Mouse (Mus musculus) liver, postnatal 0 days (tissue): ENCODE data around the gene Lin52. TPM values are rescaled to one million over a fixed set of nuclear protein-coding genes. Genes with fewer than 3 reads are reported as not detected.

Experiments
- ATAC-seq: fragments of 200-750 bp; cut with Nextera tagmentation; 2 replicates; pipeline ENCODE4 v1.8.0; 2017; ENCODE audit warnings: mild to moderate bottlenecking, moderate library complexity
- DNase-seq: peaks from one replicate; pipeline ENCODE4 v3.0.0-alpha.2; 2016
- H3K27ac ChIP-seq: fragments of 300-500 bp; sonication (generic); 2 replicates; pipeline ENCODE4 v1.5.1; 2014; ENCODE audit warnings: antibody characterized with exemption, moderate library complexity, mild to moderate bottlenecking, low read depth
- H3K27me3 ChIP-seq: fragments of 300-500 bp; sonication (generic); 2 replicates; pipeline ENCODE4 v1.6.1; 2014; ENCODE audit warnings: low read length, control low read depth, mixed read lengths; ENCODE audit not compliant: insufficient read depth
- H3K36me3 ChIP-seq: fragments of 300-500 bp; sonication (generic); replicated peaks from 2 replicates; pipeline ENCODE4 v1.6.1; 2014; ENCODE audit warnings: mild to moderate bottlenecking, control low read depth, low read length, moderate library complexity, mixed read lengths; ENCODE audit not compliant: insufficient read depth
- H3K4me1 ChIP-seq: fragments of 300-500 bp; sonication (generic); 2 replicates; pipeline ENCODE4 v1.6.1; 2014; ENCODE audit warnings: antibody characterized with exemption, mild to moderate bottlenecking, control low read depth; ENCODE audit not compliant: insufficient read depth
- H3K4me2 ChIP-seq: fragments of 300-500 bp; sonication (generic); 2 replicates; pipeline ENCODE4 v1.6.1; 2014; ENCODE audit warnings: low read depth, mild to moderate bottlenecking, low read length, moderate library complexity, mixed read lengths
- H3K4me3 ChIP-seq: fragments of 300-500 bp; sonication (generic); 2 replicates; pipeline ENCODE4 v1.5.1; 2014; ENCODE audit warnings: low read depth, low read length
- H3K9ac ChIP-seq: fragments of 300-500 bp; sonication (generic); replicated peaks from 2 replicates; pipeline ENCODE4 v1.6.1; 2014; ENCODE audit warnings: mild to moderate bottlenecking, moderate library complexity
- H3K9me3 ChIP-seq: fragments of 300-500 bp; sonication (generic); 2 replicates; pipeline ENCODE4 v1.6.1; 2016; ENCODE audit warnings: mild to moderate bottlenecking, control low read depth, low read length, mixed read lengths
- CTCF ChIP-seq: sonication (generic); IDR thresholded peaks from 2 replicates; pipeline ENCODE4 v1.5.1; 2016; ENCODE audit warnings: antibody characterized with exemption, low read depth
- EP300 ChIP-seq: IDR thresholded peaks from 2 replicates; pipeline ENCODE4 v1.6.1; 2016; ENCODE audit warnings: antibody characterized with exemption, low read depth, mild to moderate bottlenecking
- WGBS: fragments of 180-500 bp; shearing (Covaris S2); extraction: QIAGEN DNeasy Blood & Tissue Kit; methylation state at CpG from one replicate; pipeline ENCODE4 v1.1.7; 2014; ENCODE audit not compliant: insufficient replicate concordance; 5-methylcytosine and 5-hydroxymethylcytosine counted together
- polyA plus RNA-seq: library from polyadenylated mRNA; unstranded; fragments of >200 nt; fragmentation: Nextera tagmentation; extraction: Ambion mirVana; gene quantifications from 2 replicates; pipeline ENCODE4 v1.2.1, GENCODE M21; 2015

Lin52 gene
- polyA plus RNA-seq, 1 experiment from 2014 or later: 7.8 TPM

DNA sequence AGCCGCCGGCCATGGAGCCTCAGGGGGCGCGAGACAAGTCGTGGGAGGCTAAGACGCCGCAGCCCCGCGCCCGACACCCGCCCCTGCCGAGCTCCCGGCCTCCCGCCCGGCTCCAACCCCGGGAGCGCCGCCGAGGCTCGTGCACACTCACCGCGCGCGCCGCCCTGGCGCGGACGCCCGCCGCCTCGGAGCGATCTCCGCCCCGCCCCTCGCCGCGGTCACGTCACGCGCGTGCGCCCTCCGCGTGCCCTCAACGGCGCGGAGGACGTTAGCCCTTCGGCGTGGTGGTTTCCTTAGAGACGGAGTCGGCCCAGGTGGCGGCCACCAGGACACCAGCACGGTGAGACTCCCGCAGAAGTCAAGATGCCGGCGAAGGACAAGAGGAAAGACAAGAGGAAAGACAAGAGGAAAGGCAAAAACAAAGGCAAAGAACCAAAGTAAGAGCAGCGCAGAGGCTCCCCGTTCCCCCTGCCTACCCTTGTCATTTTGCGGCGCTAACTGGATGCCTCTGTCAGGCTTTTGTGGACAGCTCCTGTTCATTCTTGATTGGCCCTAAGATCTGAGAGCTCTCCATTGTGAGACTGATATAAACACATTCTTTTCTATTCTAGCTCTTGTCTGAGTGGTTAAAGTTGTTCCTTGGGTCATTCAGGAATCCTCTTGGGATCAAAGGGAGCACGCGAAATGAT lies 42.3 kb upstream of the Lin52 start, which contains the start of the genes Entpd5 and Bbof1:
TSS of gene Entpd5 (minus strand) at position 211 of the 689 bp plus-strand sequence.
TSS of gene Bbof1 (plus strand) at position 253 of the 689 bp plus-strand sequence.
- peak within 1 kb of the TSS; percentile 93 for H3K27ac ChIP-seq
- H3K9me3 ChIP-seq: no peaks in the 10 kb centered on the region
- H3K9ac ChIP-seq: peak within 1 kb of the TSS; percentile 80
- ATAC-seq (peak; percentile 96), DNase-seq (peak; percentile 91)
- peaks cover 11% of the 10 kb centered on the region for H3K4me1 ChIP-seq
- H3K27me3 ChIP-seq: no peaks in the 10 kb centered on the region
- no peaks in the 10 kb centered on the region for H3K36me3 ChIP-seq
- peak within 1 kb of the TSS; percentile 76 for H3K4me3 ChIP-seq
- H3K4me2 ChIP-seq: peak within 1 kb of the TSS; percentile 96
- 2% methylated on average over 44 of the region's 63 CpGs for WGBS
- TF ChIP-seq EP300 (no peak), CTCF (no peak)

DNA sequence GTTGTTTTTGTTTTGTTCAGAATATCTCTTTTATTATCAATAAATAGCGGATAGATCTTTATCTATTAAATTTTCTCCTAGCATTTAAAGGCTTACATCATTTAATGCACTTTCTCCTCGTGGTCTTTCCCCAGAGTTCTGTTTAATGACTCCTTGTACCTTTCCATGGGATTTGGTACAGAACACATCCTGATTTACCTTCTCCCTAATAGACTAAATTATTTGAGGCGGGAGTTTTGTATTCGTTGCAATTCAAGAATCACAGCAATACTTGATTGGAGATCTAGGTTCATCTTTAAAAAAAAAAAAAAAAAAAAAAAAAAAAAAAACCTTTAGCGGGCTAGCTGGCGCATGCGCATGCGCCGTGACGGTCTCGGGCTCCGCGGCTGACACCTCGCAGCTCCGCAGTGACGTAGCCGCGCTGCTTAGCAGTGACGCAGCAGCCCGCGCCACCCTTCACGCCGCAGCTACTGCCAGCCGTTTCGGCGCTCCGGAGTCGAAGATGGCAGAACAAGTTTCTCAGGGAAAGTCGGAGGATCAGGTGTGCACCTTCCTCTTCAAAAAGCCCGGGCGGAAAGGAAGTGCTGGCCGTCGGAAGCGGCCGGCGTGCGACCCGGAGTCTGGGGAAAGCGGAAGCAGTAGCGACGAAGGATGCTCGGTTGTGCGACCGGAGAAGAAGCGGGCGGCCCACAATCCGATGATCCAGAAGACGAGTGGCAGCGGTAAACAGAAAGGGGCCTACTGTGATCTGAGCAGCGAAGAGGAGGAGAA lies 34.2 kb upstream of the Lin52 start, which contains the start of gene Rnf113a2:
TSS of gene Rnf113a2 (plus strand) at position 363 of the 771 bp plus-strand sequence.
- H3K4me3 ChIP-seq: peak within 1 kb of the TSS; percentile 77
- H3K4me1 ChIP-seq: peaks cover 8% of the 10 kb centered on the region
- H3K4me2 ChIP-seq: peak within 1 kb of the TSS; percentile 89
- H3K9ac ChIP-seq: peak within 1 kb of the TSS; percentile 83
- DNase-seq (peak; percentile 90), ATAC-seq (peak; percentile 97)
- no peaks in the 10 kb centered on the region for H3K27me3 ChIP-seq
- H3K36me3 ChIP-seq: no peaks in the 10 kb centered on the region
- 3% methylated on average over 50 of the region's 50 CpGs for WGBS
- peak within 1 kb of the TSS; percentile 90 for H3K27ac ChIP-seq
- TF ChIP-seq EP300 (no peak), CTCF (no peak)
- H3K9me3 ChIP-seq: no peaks in the 10 kb centered on the region

DNA sequence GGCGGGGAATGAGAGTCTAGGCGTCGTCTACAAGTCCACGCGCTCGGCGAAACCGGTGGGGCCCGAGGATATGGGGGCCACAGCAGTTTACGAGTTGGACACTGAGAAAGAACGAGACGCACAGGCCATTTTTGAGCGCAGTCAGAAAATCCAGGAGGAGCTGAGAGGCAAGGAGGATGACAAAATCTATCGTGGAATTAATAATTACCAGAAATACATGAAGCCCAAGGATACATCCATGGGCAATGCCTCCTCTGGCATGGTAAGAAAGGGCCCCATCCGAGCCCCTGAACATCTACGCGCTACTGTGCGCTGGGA lies 33.7 kb upstream of the Lin52 start:
- DNase-seq: no peak
- peak overlapping the region; percentile 89 for H3K4me2 ChIP-seq
- H3K36me3 ChIP-seq: no peaks in the 10 kb centered on the region
- peak overlapping the region; percentile 90 for H3K27ac ChIP-seq
- H3K4me1 ChIP-seq: peaks cover 8% of the 10 kb centered on the region
- no peaks in the 10 kb centered on the region for H3K9me3 ChIP-seq
- peak overlapping the region; percentile 83 for H3K9ac ChIP-seq
- TF ChIP-seq EP300 (no peak), CTCF (no peak)
- WGBS: 36% methylated on average over 18 of the region's 18 CpGs
- no peak for ATAC-seq
- H3K4me3 ChIP-seq: peak overlapping the region; percentile 77
- no peaks in the 10 kb centered on the region for H3K27me3 ChIP-seq

DNA sequence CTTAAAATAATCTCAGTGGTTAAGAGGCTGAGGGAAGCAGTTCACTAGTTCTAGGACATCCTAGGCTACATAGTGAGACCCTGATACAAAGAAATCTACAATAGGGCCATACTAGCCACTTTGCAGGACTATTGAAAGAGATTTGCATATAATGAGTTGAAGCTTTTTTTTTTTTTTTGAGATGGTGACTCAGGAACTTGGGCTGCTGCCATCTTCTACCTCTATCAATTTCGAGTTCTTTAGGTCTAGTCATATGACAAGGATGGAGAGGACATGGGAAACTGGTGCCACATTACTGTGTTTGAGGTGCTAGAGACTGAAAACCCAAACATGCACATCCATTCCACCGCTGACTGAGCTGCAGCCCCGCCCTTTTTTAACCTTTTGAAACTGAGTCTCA lies 27.2 kb upstream of the Lin52 start:
- no peak for ATAC-seq
- TF ChIP-seq CTCF: no peak
- TF ChIP-seq EP300: no peak

DNA sequence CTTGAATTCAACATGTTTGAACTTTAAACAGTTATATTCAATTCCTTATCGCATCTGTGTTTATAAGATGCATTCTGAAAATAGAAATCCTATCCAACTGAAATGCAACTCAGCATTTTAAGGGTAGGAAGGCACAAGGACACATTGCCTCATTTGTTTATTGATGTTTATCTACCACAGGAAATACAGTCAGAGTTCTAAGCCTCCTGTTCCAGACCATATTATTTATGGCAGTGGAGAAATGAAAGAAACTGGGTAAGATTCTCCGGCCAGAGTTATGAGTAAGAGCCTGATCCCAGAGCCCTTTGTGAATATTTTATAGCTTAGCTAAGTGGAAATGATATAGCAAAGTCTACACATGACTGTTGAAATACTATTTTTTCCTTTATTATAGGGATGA lies 21.4 kb upstream of the Lin52 start:
- no peaks in the 10 kb centered on the region for H3K9me3 ChIP-seq
- no peaks in the 10 kb centered on the region for H3K27me3 ChIP-seq
- no peak overlapping the region for H3K4me2 ChIP-seq
- WGBS: 85% methylated on average over 2 of the region's 2 CpGs
- DNase-seq: no peak
- no peak overlapping the region for H3K4me3 ChIP-seq
- no peaks in the 10 kb centered on the region for H3K4me1 ChIP-seq
- H3K36me3 ChIP-seq: peaks cover 11% of the 10 kb centered on the region; the same call in 1 of the 2 replicates
- no peak for ATAC-seq
- no peak overlapping the region for H3K27ac ChIP-seq
- no peak overlapping the region for H3K9ac ChIP-seq
- TF ChIP-seq EP300 (no peak), CTCF (no peak)

More for the DNA sequence above, 27.2 kb upstream of the Lin52 start:
- H3K9me3 ChIP-seq: no peaks in the 10 kb centered on the region
- no peak for DNase-seq
- no peaks in the 10 kb centered on the region for H3K27me3 ChIP-seq
- whole genome bisulfite sequencing: 53% methylated on average over 3 of the region's 3 CpGs
- no peak overlapping the region for H3K9ac ChIP-seq
- no peak overlapping the region for H3K27ac ChIP-seq
- no peaks in the 10 kb centered on the region for H3K4me1 ChIP-seq
- H3K4me3 ChIP-seq: no peak overlapping the region
- no peak overlapping the region for H3K4me2 ChIP-seq
- H3K36me3 ChIP-seq: no peaks in the 10 kb centered on the region

DNA sequence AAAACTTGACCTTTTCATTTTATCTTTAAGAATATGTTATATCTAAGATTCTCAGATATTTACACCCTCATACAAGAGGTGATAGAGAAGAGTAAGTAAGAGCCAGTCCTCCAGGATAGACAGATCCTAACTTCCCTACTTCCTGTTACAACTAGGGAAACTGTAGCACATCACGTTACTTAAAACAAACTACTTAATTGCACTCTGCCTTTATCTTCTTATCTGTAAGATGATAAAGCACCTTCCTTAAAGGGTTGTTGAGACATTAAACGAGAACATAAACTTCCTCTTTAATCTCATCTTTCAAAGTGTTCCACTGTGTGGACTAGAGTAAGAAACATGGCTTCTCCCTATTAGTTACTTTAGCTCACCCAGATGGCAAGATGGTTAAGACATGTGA lies 12.5 kb upstream of the Lin52 start:
- WGBS: 43% methylated on average over 2 of the region's 2 CpGs
- peaks cover 15% of the 10 kb centered on the region for H3K36me3 ChIP-seq
- ATAC-seq: no peak
- no peaks in the 10 kb centered on the region for H3K4me1 ChIP-seq
- DNase-seq: no peak
- no peak overlapping the region for H3K9ac ChIP-seq
- H3K27me3 ChIP-seq: no peaks in the 10 kb centered on the region
- no peak overlapping the region for H3K4me2 ChIP-seq
- no peaks in the 10 kb centered on the region for H3K9me3 ChIP-seq
- H3K4me3 ChIP-seq: no peak overlapping the region
- no peak for TF ChIP-seq CTCF
- no peak for TF ChIP-seq EP300
- H3K27ac ChIP-seq: no peak overlapping the region
